Mouse (Mus musculus): ENCODE results near the gene Olfr311.

The Olfr311 gene

GRCm38 (mm10) chr11:58870961-58871360 lies 31.9 kb downstream of the Olfr311 start:
- no peak for DNase-seq (ENCODE audit: low spot score in 2 of 2)

- DNase-seq (ENCODE audit: low spot score in 2 of 2): no peak
Measured at GRCm38 (mm10) chr11:58883756-58884155, 44.7 kb downstream of the Olfr311 start.

- no peak for DNase-seq (ENCODE audit: low spot score in 2 of 2)
Measured at GRCm38 (mm10) chr11:58890511-58890910, 51.5 kb downstream of the Olfr311 start.
